Mouse (Mus musculus): ENCODE results near the gene Msh5. TPM values are rescaled to one million over a fixed set of nuclear protein-coding genes. Genes with fewer than 3 reads are reported as not detected.
A peak's percentile ranks its signal among the peaks of the same experiment; 100 is the strongest.

Gene Msh5
- polyA plus RNA-seq, 1 experiment from 2014 or later = 4.1 TPM

- Histone ChIP-seq H3K27me3 (replicated peaks) (peaks cover 4% of the 10 kb centered on the region; the same call in 1 of the 2 replicates), H3K4me2 (no peak overlapping the region), H3K9ac (no peak overlapping the region), H3K4me3 (no peak overlapping the region), H3K9me3 (no peaks in the 10 kb centered on the region), H3K36me3 (peaks cover 9% of the 10 kb centered on the region), H3K27ac (replicated peaks) (no peak overlapping the region), H3K4me1 (peaks cover 62% of the 10 kb centered on the region)
- ATAC-seq (ENCODE audit: extremely low read depth, insufficient number of reproducible peaks, low FRiP score, low TSS enrichment) = no peak
- 80% methylated on average over 8 of the region's 8 CpGs for WGBS
Measured at GRCm38 (mm10) chr17:35020551-35020950, 26.0 kb downstream of the Msh5 start.

- H3K27me3 ChIP-seq (replicated peaks) = peaks cover 4% of the 10 kb centered on the region; the same call in 1 of the 2 replicates
- H3K4me1 ChIP-seq = peaks cover 56% of the 10 kb centered on the region
- no peak overlapping the region for H3K4me3 ChIP-seq
- no peaks in the 10 kb centered on the region for H3K9me3 ChIP-seq
- H3K36me3 ChIP-seq = peaks cover 15% of the 10 kb centered on the region
- no peak for ATAC-seq (ENCODE audit: extremely low read depth, insufficient number of reproducible peaks, low FRiP score, low TSS enrichment)
- no peak overlapping the region for H3K27ac ChIP-seq (replicated peaks)
- no peak overlapping the region for H3K4me2 ChIP-seq
- WGBS = 77% methylated on average over 11 of the region's 11 CpGs
- no peak overlapping the region for H3K9ac ChIP-seq
Measured at GRCm38 (mm10) chr17:35019894-35020293, 26.7 kb downstream of the Msh5 start.

- peaks cover 39% of the 10 kb centered on the region for H3K4me1 ChIP-seq
- H3K27me3 ChIP-seq (replicated peaks) = peaks cover 4% of the 10 kb centered on the region; the same call in 1 of the 2 replicates
- no peak for ATAC-seq (ENCODE audit: extremely low read depth, insufficient number of reproducible peaks, low FRiP score, low TSS enrichment)
- no peak overlapping the region for H3K4me3 ChIP-seq
- H3K4me2 ChIP-seq = no peak overlapping the region
- no peaks in the 10 kb centered on the region for H3K9me3 ChIP-seq
- H3K9ac ChIP-seq = no peak overlapping the region
- H3K27ac ChIP-seq (replicated peaks) = no peak overlapping the region
- WGBS = 67% methylated on average over 3 of the region's 3 CpGs
- peaks cover 33% of the 10 kb centered on the region for H3K36me3 ChIP-seq
Measured at GRCm38 (mm10) chr17:35018171-35018570, 28.4 kb downstream of the Msh5 start.

GRCm38 (mm10) chr17:35017706-35018030 is 28.9 kb downstream of the Msh5 start:
- Histone ChIP-seq H3K9me3 (no peaks in the 10 kb centered on the region), H3K27me3 (replicated peaks) (peaks cover 4% of the 10 kb centered on the region; the same call in 1 of the 2 replicates), H3K4me1 (peaks cover 34% of the 10 kb centered on the region), H3K36me3 (peaks cover 38% of the 10 kb centered on the region), H3K27ac (replicated peaks) (no peak overlapping the region), H3K4me2 (no peak overlapping the region), H3K4me3 (no peak overlapping the region), H3K9ac (no peak overlapping the region)
- 70% methylated on average over 14 of the region's 14 CpGs for WGBS
- ATAC-seq (ENCODE audit: extremely low read depth, insufficient number of reproducible peaks, low FRiP score, low TSS enrichment) = no peak

- no peak overlapping the region for H3K4me2 ChIP-seq
- H3K9me3 ChIP-seq = no peaks in the 10 kb centered on the region
- no peak for ATAC-seq (ENCODE audit: extremely low read depth, insufficient number of reproducible peaks, low FRiP score, low TSS enrichment)
- H3K36me3 ChIP-seq = peaks cover 44% of the 10 kb centered on the region
- peak overlapping the region; percentile 64 for H3K9ac ChIP-seq
- H3K27me3 ChIP-seq (replicated peaks) = peaks cover 4% of the 10 kb centered on the region; the same call in 1 of the 2 replicates
- no peak overlapping the region for H3K4me3 ChIP-seq
- H3K4me1 ChIP-seq = peaks cover 31% of the 10 kb centered on the region
- H3K27ac ChIP-seq (replicated peaks) = peak overlapping the region; percentile 41; the same call in 1 of the 2 replicates
- 73% methylated on average over 10 of the region's 10 CpGs for WGBS
Measured at GRCm38 (mm10) chr17:35016791-35017705, 29.5 kb downstream of the Msh5 start.

- WGBS = 42% methylated on average over 12 of the region's 12 CpGs
- Histone ChIP-seq H3K27ac (replicated peaks) (peak within 1 kb of the TSS; percentile 41; the same call in 1 of the 2 replicates), H3K9me3 (no peaks in the 10 kb centered on the region), H3K27me3 (replicated peaks) (peaks cover 4% of the 10 kb centered on the region; the same call in 1 of the 2 replicates), H3K4me3 (no peak within 1 kb of the TSS), H3K4me1 (peaks cover 24% of the 10 kb centered on the region), H3K36me3 (peaks cover 50% of the 10 kb centered on the region), H3K4me2 (no peak within 1 kb of the TSS), H3K9ac (peak within 1 kb of the TSS; percentile 64)
- ATAC-seq (ENCODE audit: extremely low read depth, insufficient number of reproducible peaks, low FRiP score, low TSS enrichment) = no peak
Measured at GRCm38 (mm10) chr17:35016376-35016775, 30.2 kb downstream of the Msh5 start, which contains the start of gene Vwa7. Vwa7 (plus strand) TSS chr17:35016579.

GRCm38 (mm10) chr17:35015296-35015695 is 31.2 kb downstream of the Msh5 start:
- Histone ChIP-seq H3K4me2 (no peak overlapping the region), H3K9me3 (no peaks in the 10 kb centered on the region), H3K27ac (replicated peaks) (no peak overlapping the region), H3K9ac (no peak overlapping the region), H3K4me3 (no peak overlapping the region), H3K36me3 (peaks cover 61% of the 10 kb centered on the region), H3K4me1 (peaks cover 16% of the 10 kb centered on the region), H3K27me3 (replicated peaks) (peaks cover 4% of the 10 kb centered on the region; the same call in 1 of the 2 replicates)
- WGBS = 87% methylated on average over 16 of the region's 16 CpGs
- no peak for ATAC-seq (ENCODE audit: extremely low read depth, insufficient number of reproducible peaks, low FRiP score, low TSS enrichment)

- no peak overlapping the region for H3K4me3 ChIP-seq
- no peak overlapping the region for H3K4me2 ChIP-seq
- no peak overlapping the region for H3K9ac ChIP-seq
- H3K27ac ChIP-seq (replicated peaks) = no peak overlapping the region
- H3K9me3 ChIP-seq = no peaks in the 10 kb centered on the region
- H3K4me1 ChIP-seq = peaks cover 16% of the 10 kb centered on the region
- no peak for ATAC-seq (ENCODE audit: extremely low read depth, insufficient number of reproducible peaks, low FRiP score, low TSS enrichment)
- peaks cover 82% of the 10 kb centered on the region for H3K36me3 ChIP-seq
- no peaks in the 10 kb centered on the region for H3K27me3 ChIP-seq (replicated peaks)
- 75% methylated on average over 6 of the region's 6 CpGs for WGBS
Measured at GRCm38 (mm10) chr17:35013221-35013620, 33.3 kb downstream of the Msh5 start.

- Histone ChIP-seq H3K9me3 (no peaks in the 10 kb centered on the region), H3K36me3 (peaks cover 90% of the 10 kb centered on the region), H3K4me3 (no peak overlapping the region), H3K4me2 (no peak overlapping the region), H3K27me3 (replicated peaks) (no peaks in the 10 kb centered on the region), H3K4me1 (peaks cover 16% of the 10 kb centered on the region), H3K9ac (no peak overlapping the region), H3K27ac (replicated peaks) (no peak overlapping the region)
- 81% methylated on average over 13 of the region's 13 CpGs for WGBS
- ATAC-seq (ENCODE audit: extremely low read depth, insufficient number of reproducible peaks, low FRiP score, low TSS enrichment) = no peak
Measured at GRCm38 (mm10) chr17:35012430-35012829, 34.1 kb downstream of the Msh5 start.

- no peaks in the 10 kb centered on the region for H3K9me3 ChIP-seq
- no peak overlapping the region for H3K9ac ChIP-seq
- H3K4me3 ChIP-seq = no peak overlapping the region
- no peaks in the 10 kb centered on the region for H3K27me3 ChIP-seq (replicated peaks)
- 93% methylated on average over 8 of the region's 8 CpGs for WGBS
- no peak for ATAC-seq (ENCODE audit: extremely low read depth, insufficient number of reproducible peaks, low FRiP score, low TSS enrichment)
- peaks cover 100% of the 10 kb centered on the region for H3K36me3 ChIP-seq
- peaks cover 10% of the 10 kb centered on the region for H3K4me1 ChIP-seq
- H3K27ac ChIP-seq (replicated peaks) = no peak overlapping the region
- H3K4me2 ChIP-seq = no peak overlapping the region
Measured at GRCm38 (mm10) chr17:35011440-35011839, 35.1 kb downstream of the Msh5 start.

- Histone ChIP-seq H3K27ac (replicated peaks) (no peak overlapping the region), H3K27me3 (replicated peaks) (no peaks in the 10 kb centered on the region), H3K36me3 (peaks cover 99% of the 10 kb centered on the region), H3K4me2 (no peak overlapping the region), H3K9ac (no peak overlapping the region), H3K4me1 (no peaks in the 10 kb centered on the region), H3K9me3 (no peaks in the 10 kb centered on the region), H3K4me3 (no peak overlapping the region)
- WGBS = 95% methylated on average over 7 of the region's 7 CpGs
- no peak for ATAC-seq (ENCODE audit: extremely low read depth, insufficient number of reproducible peaks, low FRiP score, low TSS enrichment)
Measured at GRCm38 (mm10) chr17:35009586-35009985, 37.0 kb downstream of the Msh5 start.

Measured in heart, embryonic 13.5 days (tissue).